Mouse (Mus musculus) midbrain, embryonic 13.5 days (tissue): ENCODE results near the gene Treh. TPM values are rescaled to one million over a fixed set of nuclear protein-coding genes. Genes with fewer than 3 reads are reported as not detected.

Experiments
- ATAC-seq: fragments of 200-750 bp; cut with Nextera tagmentation; 2 replicates; pipeline ENCODE4 v1.8.0; 2017; ENCODE audit warnings: mild to moderate bottlenecking, moderate TSS enrichment, moderate library complexity
- H3K27ac ChIP-seq: fragments of 300-500 bp; sonication (generic); 2 replicates; pipeline ENCODE4 v1.5.1; 2015; ENCODE audit warnings: inconsistent platforms, mild to moderate bottlenecking, moderate library complexity
- H3K27me3 ChIP-seq: fragments of 300-500 bp; sonication (generic); 2 replicates; pipeline ENCODE4 v1.6.1; 2015; ENCODE audit warnings: mild to moderate bottlenecking, inconsistent platforms
- H3K36me3 ChIP-seq: fragments of 300-500 bp; sonication (generic); 2 replicates; pipeline ENCODE4 v1.6.1; 2015; ENCODE audit warnings: mild to moderate bottlenecking, inconsistent platforms
- H3K4me1 ChIP-seq: fragments of 300-500 bp; sonication (generic); replicated peaks from 2 replicates; pipeline ENCODE4 v1.6.1; 2015; ENCODE audit warnings: inconsistent platforms
- H3K4me2 ChIP-seq: fragments of 300-500 bp; sonication (generic); replicated peaks from 2 replicates; pipeline ENCODE4 v1.6.1; 2015; ENCODE audit warnings: moderate library complexity, mild to moderate bottlenecking, inconsistent platforms
- H3K4me3 ChIP-seq: fragments of 300-500 bp; sonication (generic); replicated peaks from 2 replicates; pipeline ENCODE4 v1.5.1; 2015; ENCODE audit warnings: mild to moderate bottlenecking, inconsistent platforms
- H3K9ac ChIP-seq: fragments of 300-500 bp; sonication (generic); replicated peaks from 2 replicates; pipeline ENCODE4 v1.6.1; 2015; ENCODE audit warnings: mild to moderate bottlenecking, inconsistent platforms
- H3K9me3 ChIP-seq: fragments of 300-500 bp; sonication (generic); 2 replicates; pipeline ENCODE4 v1.6.1; 2016; ENCODE audit warnings: mild to moderate bottlenecking, inconsistent platforms
- WGBS: fragments of 180-500 bp; shearing (Covaris S2); methylation state at CpG from one replicate; pipeline ENCODE4 v1.1.7; 2015; 5-methylcytosine and 5-hydroxymethylcytosine counted together
- polyA plus RNA-seq: library from polyadenylated mRNA; unstranded; fragments of >200 nt; fragmentation: Nextera tagmentation; extraction: Ambion mirVana; gene quantifications from 2 replicates; pipeline ENCODE4 v1.2.1, GENCODE M21; 2015

Gene Treh
- polyA plus RNA-seq, 1 experiment from 2014 or later, result not detected

GRCm38 (mm10) chr9:44646366-44646765 is 26.7 kb upstream of the Treh start:
- no peak overlapping the region for H3K27ac ChIP-seq
- ATAC-seq, result no peak
- no peaks in the 10 kb centered on the region for H3K36me3 ChIP-seq
- no peaks in the 10 kb centered on the region for H3K27me3 ChIP-seq
- WGBS, result 92% methylated on average over 6 of the region's 6 CpGs
- no peaks in the 10 kb centered on the region for H3K4me1 ChIP-seq
- H3K9me3 ChIP-seq, result no peaks in the 10 kb centered on the region
- no peak overlapping the region for H3K4me3 ChIP-seq
- H3K4me2 ChIP-seq, result no peak overlapping the region
- no peak overlapping the region for H3K9ac ChIP-seq

- Histone ChIP-seq H3K27ac (no peak overlapping the region), H3K27me3 (no peaks in the 10 kb centered on the region), H3K4me3 (no peak overlapping the region), H3K4me1 (0 out of 2 replicates have a peak, but pooled peaks cover 2% of the 10 kb centered on the region), H3K9me3 (no peaks in the 10 kb centered on the region), H3K36me3 (no peaks in the 10 kb centered on the region), H3K4me2 (no peak overlapping the region), H3K9ac (no peak overlapping the region)
- 98% methylated on average over 8 of the region's 8 CpGs for WGBS
- ATAC-seq, result no peak
Observed at GRCm38 (mm10) chr9:44647026-44647425, 26.0 kb upstream of the Treh start.

- 85% methylated on average over 4 of the region's 4 CpGs for WGBS
- H3K27me3 ChIP-seq, result no peaks in the 10 kb centered on the region
- H3K9me3 ChIP-seq, result no peaks in the 10 kb centered on the region
- H3K27ac ChIP-seq, result no peak overlapping the region
- no peak for ATAC-seq
- H3K4me2 ChIP-seq, result no peak overlapping the region
- no peaks in the 10 kb centered on the region for H3K36me3 ChIP-seq
- no peak overlapping the region for H3K4me3 ChIP-seq
- 0 out of 2 replicates have a peak, but pooled peaks cover 2% of the 10 kb centered on the region for H3K4me1 ChIP-seq
- H3K9ac ChIP-seq, result no peak overlapping the region
Observed at GRCm38 (mm10) chr9:44647656-44648055, 25.4 kb upstream of the Treh start.

- H3K9ac ChIP-seq, result no peak overlapping the region
- no peak overlapping the region for H3K27ac ChIP-seq
- H3K27me3 ChIP-seq, result no peaks in the 10 kb centered on the region
- H3K4me3 ChIP-seq, result no peak overlapping the region
- 0 out of 2 replicates have a peak, but pooled peaks cover 2% of the 10 kb centered on the region for H3K4me1 ChIP-seq
- no peak overlapping the region for H3K4me2 ChIP-seq
- WGBS, result 87% methylated on average over 7 of the region's 7 CpGs
- no peaks in the 10 kb centered on the region for H3K9me3 ChIP-seq
- no peaks in the 10 kb centered on the region for H3K36me3 ChIP-seq
- ATAC-seq, result no peak
Observed at GRCm38 (mm10) chr9:44648881-44649281, 24.2 kb upstream of the Treh start.

- Histone ChIP-seq H3K27ac (no peak overlapping the region), H3K4me3 (no peak overlapping the region), H3K27me3 (no peaks in the 10 kb centered on the region), H3K4me1 (peaks cover 8% of the 10 kb centered on the region; the same call in 1 of the 2 replicates), H3K4me2 (no peak overlapping the region), H3K9ac (no peak overlapping the region), H3K36me3 (no peaks in the 10 kb centered on the region), H3K9me3 (no peaks in the 10 kb centered on the region)
- peak; percentile 91 for ATAC-seq
- WGBS, result 9% methylated on average over 8 of the region's 8 CpGs
Observed at GRCm38 (mm10) chr9:44652027-44652426, 21.0 kb upstream of the Treh start.

GRCm38 (mm10) chr9:44653896-44654295 is 19.1 kb upstream of the Treh start:
- no peaks in the 10 kb centered on the region for H3K9me3 ChIP-seq
- no peak for ATAC-seq
- H3K9ac ChIP-seq, result no peak overlapping the region
- no peak overlapping the region for H3K27ac ChIP-seq
- peaks cover 8% of the 10 kb centered on the region; the same call in 1 of the 2 replicates for H3K4me1 ChIP-seq
- no peak overlapping the region for H3K4me3 ChIP-seq
- no peak overlapping the region for H3K4me2 ChIP-seq
- WGBS, result 78% methylated on average over 4 of the region's 4 CpGs
- H3K27me3 ChIP-seq, result no peaks in the 10 kb centered on the region
- no peaks in the 10 kb centered on the region for H3K36me3 ChIP-seq

GRCm38 (mm10) chr9:44655098-44656066 is 17.7 kb upstream of the Treh start:
- Histone ChIP-seq H3K27ac (no peak overlapping the region), H3K4me1 (peaks cover 8% of the 10 kb centered on the region; the same call in 1 of the 2 replicates), H3K9ac (no peak overlapping the region), H3K36me3 (no peaks in the 10 kb centered on the region), H3K27me3 (no peaks in the 10 kb centered on the region), H3K9me3 (no peaks in the 10 kb centered on the region), H3K4me3 (no peak overlapping the region; the same call in 1 of the 2 replicates), H3K4me2 (peak overlapping the region; percentile 31)
- 27% methylated on average over 26 of the region's 26 CpGs for WGBS
- peak; percentile 51; the same call in 1 of the 2 replicates for ATAC-seq

- no peak overlapping the region for H3K4me3 ChIP-seq
- no peak overlapping the region for H3K27ac ChIP-seq
- no peaks in the 10 kb centered on the region for H3K27me3 ChIP-seq
- WGBS, result 88% methylated on average over 6 of the region's 6 CpGs
- no peaks in the 10 kb centered on the region for H3K36me3 ChIP-seq
- H3K9ac ChIP-seq, result no peak overlapping the region
- no peaks in the 10 kb centered on the region for H3K9me3 ChIP-seq
- no peaks in the 10 kb centered on the region for H3K4me1 ChIP-seq
- ATAC-seq, result no peak
- H3K4me2 ChIP-seq, result no peak overlapping the region
Observed at GRCm38 (mm10) chr9:44663706-44664105, 9.3 kb upstream of the Treh start.

- no peak overlapping the region for H3K4me2 ChIP-seq
- 97% methylated on average over 5 of the region's 5 CpGs for WGBS
- no peak overlapping the region for H3K9ac ChIP-seq
- H3K36me3 ChIP-seq, result no peaks in the 10 kb centered on the region
- H3K27me3 ChIP-seq, result no peaks in the 10 kb centered on the region
- H3K27ac ChIP-seq, result no peak overlapping the region
- no peaks in the 10 kb centered on the region for H3K4me1 ChIP-seq
- no peak for ATAC-seq
- no peak overlapping the region for H3K4me3 ChIP-seq
- H3K9me3 ChIP-seq, result no peaks in the 10 kb centered on the region
Observed at GRCm38 (mm10) chr9:44671416-44671815, 1.6 kb upstream of the Treh start.

- no peak overlapping the region for H3K4me2 ChIP-seq
- 70% methylated on average over 2 of the region's 2 CpGs for WGBS
- ATAC-seq, result no peak
Observed at GRCm38 (mm10) chr9:44672291-44672865, 655 bp upstream of the Treh start.

GRCm38 (mm10) chr9:44678288-44678871 is 5.3 kb downstream of the Treh start:
- whole genome bisulfite sequencing, result 88% methylated on average over 2 of the region's 2 CpGs
- Histone ChIP-seq H3K4me1 (no peaks in the 10 kb centered on the region), H3K9me3 (no peaks in the 10 kb centered on the region), H3K36me3 (no peaks in the 10 kb centered on the region), H3K9ac (no peak overlapping the region), H3K27ac (no peak overlapping the region), H3K27me3 (no peaks in the 10 kb centered on the region), H3K4me3 (no peak overlapping the region), H3K4me2 (no peak overlapping the region)
- ATAC-seq, result no peak

More at GRCm38 (mm10) chr9:44672291-44672865, 655 bp upstream of the Treh start:
- Histone ChIP-seq H3K9ac (no peak overlapping the region), H3K27ac (no peak overlapping the region), H3K9me3 (no peaks in the 10 kb centered on the region), H3K27me3 (no peaks in the 10 kb centered on the region), H3K4me3 (no peak overlapping the region), H3K36me3 (no peaks in the 10 kb centered on the region), H3K4me1 (no peaks in the 10 kb centered on the region)

GRCm38 (mm10) chr9:44679565-44679964 is 6.5 kb downstream of the Treh start:
- no peaks in the 10 kb centered on the region for H3K27me3 ChIP-seq
- H3K4me2 ChIP-seq, result no peak overlapping the region
- H3K9me3 ChIP-seq, result no peaks in the 10 kb centered on the region
- ATAC-seq, result no peak
- H3K27ac ChIP-seq, result no peak overlapping the region
- 63% methylated on average over 5 of the region's 5 CpGs for WGBS
- H3K4me1 ChIP-seq, result no peaks in the 10 kb centered on the region
- no peak overlapping the region for H3K9ac ChIP-seq
- H3K36me3 ChIP-seq, result no peaks in the 10 kb centered on the region
- H3K4me3 ChIP-seq, result no peak overlapping the region
